Mouse (Mus musculus): Measurements from ENCODE around the gene Gm3448. TPM values are rescaled to one million over a fixed set of nuclear protein-coding genes. Genes with fewer than 3 reads are reported as not detected.
"Not testable (repeated sequence)": the region's sequence is repeated elsewhere in the genome, so short reads cannot be mapped to it uniquely, and the experiment has no call there.

Gene Gm3448
- polyA plus RNA-seq, 1 experiment: 324 TPM

- TF ChIP-seq CTCF (IDR thresholded peaks at IDR 0.05; ENCODE audit: control insufficient read depth, insufficient read depth, insufficient replicate concordance, low read depth, low read length) (no peak), POLR2A (IDR thresholded peaks at IDR 0.05; ENCODE audit: control insufficient read depth, low read depth, low read length) (no peak)
- Histone ChIP-seq H3K27ac (ENCODE audit: control insufficient read depth, insufficient read depth, low read depth, low read length) (no peak overlapping the region), H3K27me3 (ENCODE audit: control insufficient read depth, insufficient read depth, low read length) (no peaks in the 10 kb centered on the region), H3K36me3 (ENCODE audit: control insufficient read depth, insufficient read depth, low read length) (peaks cover 4% of the 10 kb centered on the region), H3K4me3 (ENCODE audit: control insufficient read depth, low read depth, low read length) (no peak overlapping the region), H3K4me1 (ENCODE audit: control insufficient read depth, insufficient read depth, low read length) (no peaks in the 10 kb centered on the region)
Observed at GRCm38 (mm10) chr17:15059646-15060045, 18.3 kb upstream of the Gm3448 start.

GRCm38 (mm10) chr17:15058161-15058591 is 16.8 kb upstream of the Gm3448 start:
- Histone ChIP-seq H3K4me3 (ENCODE audit: control insufficient read depth, low read depth, low read length) (no peak overlapping the region), H3K27me3 (ENCODE audit: control insufficient read depth, insufficient read depth, low read length) (no peaks in the 10 kb centered on the region), H3K36me3 (ENCODE audit: control insufficient read depth, insufficient read depth, low read length) (peaks cover 4% of the 10 kb centered on the region), H3K27ac (ENCODE audit: control insufficient read depth, insufficient read depth, low read depth, low read length) (no peak overlapping the region), H3K4me1 (ENCODE audit: control insufficient read depth, insufficient read depth, low read length) (no peaks in the 10 kb centered on the region)
- TF ChIP-seq POLR2A (IDR thresholded peaks at IDR 0.05; ENCODE audit: control insufficient read depth, low read depth, low read length) (no peak), CTCF (IDR thresholded peaks at IDR 0.05; ENCODE audit: control insufficient read depth, insufficient read depth, insufficient replicate concordance, low read depth, low read length) (no peak)

- no peak overlapping the region for H3K27ac ChIP-seq (ENCODE audit: control insufficient read depth, insufficient read depth, low read depth, low read length)
- H3K4me1 ChIP-seq (ENCODE audit: control insufficient read depth, insufficient read depth, low read length): no peaks in the 10 kb centered on the region
- H3K4me3 ChIP-seq (ENCODE audit: control insufficient read depth, low read depth, low read length): no peak overlapping the region
- H3K36me3 ChIP-seq (ENCODE audit: control insufficient read depth, insufficient read depth, low read length): peaks cover 3% of the 10 kb centered on the region
- no peaks in the 10 kb centered on the region for H3K27me3 ChIP-seq (ENCODE audit: control insufficient read depth, insufficient read depth, low read length)
- no peak for TF ChIP-seq POLR2A (IDR thresholded peaks at IDR 0.05; ENCODE audit: control insufficient read depth, low read depth, low read length)
- TF ChIP-seq CTCF (IDR thresholded peaks at IDR 0.05; ENCODE audit: control insufficient read depth, insufficient read depth, insufficient replicate concordance, low read depth, low read length): no peak
Observed at GRCm38 (mm10) chr17:15055925-15056324, 14.6 kb upstream of the Gm3448 start.

- not testable (repeated sequence) for H3K4me3 ChIP-seq (ENCODE audit: control insufficient read depth, low read depth, low read length); H3K36me3 ChIP-seq (ENCODE audit: control insufficient read depth, insufficient read depth, low read length); H3K27me3 ChIP-seq (ENCODE audit: control insufficient read depth, insufficient read depth, low read length); H3K27ac ChIP-seq (ENCODE audit: control insufficient read depth, insufficient read depth, low read depth, low read length); H3K4me1 ChIP-seq (ENCODE audit: control insufficient read depth, insufficient read depth, low read length)
Observed at GRCm38 (mm10) chr17:15053829-15054200, 12.5 kb upstream of the Gm3448 start.

GRCm38 (mm10) chr17:15053183-15053828 is 12.0 kb upstream of the Gm3448 start:
- H3K4me3 ChIP-seq (ENCODE audit: control insufficient read depth, low read depth, low read length); H3K4me1 ChIP-seq (ENCODE audit: control insufficient read depth, insufficient read depth, low read length); H3K27me3 ChIP-seq (ENCODE audit: control insufficient read depth, insufficient read depth, low read length); H3K27ac ChIP-seq (ENCODE audit: control insufficient read depth, insufficient read depth, low read depth, low read length); H3K36me3 ChIP-seq (ENCODE audit: control insufficient read depth, insufficient read depth, low read length): not testable (repeated sequence)

GRCm38 (mm10) chr17:15052766-15053165 is 11.4 kb upstream of the Gm3448 start:
- H3K36me3 ChIP-seq (ENCODE audit: control insufficient read depth, insufficient read depth, low read length); H3K27ac ChIP-seq (ENCODE audit: control insufficient read depth, insufficient read depth, low read depth, low read length); H3K4me3 ChIP-seq (ENCODE audit: control insufficient read depth, low read depth, low read length); H3K4me1 ChIP-seq (ENCODE audit: control insufficient read depth, insufficient read depth, low read length); H3K27me3 ChIP-seq (ENCODE audit: control insufficient read depth, insufficient read depth, low read length): not testable (repeated sequence)

- not testable (repeated sequence) for H3K36me3 ChIP-seq (ENCODE audit: control insufficient read depth, insufficient read depth, low read length); H3K27ac ChIP-seq (ENCODE audit: control insufficient read depth, insufficient read depth, low read depth, low read length); H3K4me1 ChIP-seq (ENCODE audit: control insufficient read depth, insufficient read depth, low read length); H3K4me3 ChIP-seq (ENCODE audit: control insufficient read depth, low read depth, low read length); H3K27me3 ChIP-seq (ENCODE audit: control insufficient read depth, insufficient read depth, low read length)
Observed at GRCm38 (mm10) chr17:15050338-15050737, 9.0 kb upstream of the Gm3448 start.

- H3K4me3 ChIP-seq (ENCODE audit: control insufficient read depth, low read depth, low read length); H3K27ac ChIP-seq (ENCODE audit: control insufficient read depth, insufficient read depth, low read depth, low read length); H3K4me1 ChIP-seq (ENCODE audit: control insufficient read depth, insufficient read depth, low read length); H3K27me3 ChIP-seq (ENCODE audit: control insufficient read depth, insufficient read depth, low read length); H3K36me3 ChIP-seq (ENCODE audit: control insufficient read depth, insufficient read depth, low read length): not testable (repeated sequence)
Observed at GRCm38 (mm10) chr17:15040455-15040854, 882 bp downstream of the Gm3448 start.

- H3K27me3 ChIP-seq (ENCODE audit: control insufficient read depth, insufficient read depth, low read length); H3K4me1 ChIP-seq (ENCODE audit: control insufficient read depth, insufficient read depth, low read length); H3K27ac ChIP-seq (ENCODE audit: control insufficient read depth, insufficient read depth, low read depth, low read length); H3K4me3 ChIP-seq (ENCODE audit: control insufficient read depth, low read depth, low read length); H3K36me3 ChIP-seq (ENCODE audit: control insufficient read depth, insufficient read depth, low read length): not testable (repeated sequence)
Observed at GRCm38 (mm10) chr17:15031414-15031813, 9.9 kb downstream of the Gm3448 start.

GRCm38 (mm10) chr17:15025513-15025912 is 15.8 kb downstream of the Gm3448 start:
- H3K27me3 ChIP-seq (ENCODE audit: control insufficient read depth, insufficient read depth, low read length); H3K4me3 ChIP-seq (ENCODE audit: control insufficient read depth, low read depth, low read length); H3K4me1 ChIP-seq (ENCODE audit: control insufficient read depth, insufficient read depth, low read length); H3K27ac ChIP-seq (ENCODE audit: control insufficient read depth, insufficient read depth, low read depth, low read length); H3K36me3 ChIP-seq (ENCODE audit: control insufficient read depth, insufficient read depth, low read length): not testable (repeated sequence)

- not testable (repeated sequence) for H3K36me3 ChIP-seq (ENCODE audit: control insufficient read depth, insufficient read depth, low read length)
Observed at GRCm38 (mm10) chr17:15024502-15025193, 16.7 kb downstream of the Gm3448 start.

More at GRCm38 (mm10) chr17:15024502-15025193, 16.7 kb downstream of the Gm3448 start:
- H3K4me1 ChIP-seq (ENCODE audit: control insufficient read depth, insufficient read depth, low read length); H3K27me3 ChIP-seq (ENCODE audit: control insufficient read depth, insufficient read depth, low read length); H3K27ac ChIP-seq (ENCODE audit: control insufficient read depth, insufficient read depth, low read depth, low read length); H3K4me3 ChIP-seq (ENCODE audit: control insufficient read depth, low read depth, low read length): not testable (repeated sequence)
